Mouse (Mus musculus): ENCODE results near the gene Gpbar1. TPM values are rescaled to one million over a fixed set of nuclear protein-coding genes. Genes with fewer than 3 reads are reported as not detected.
"Not testable (repeated sequence)": the region's sequence is repeated elsewhere in the genome, so short reads cannot be mapped to it uniquely, and the experiment has no call there.

The Gpbar1 gene
- total RNA-seq, 4 experiments from 2014 or later = not detected

DNA sequence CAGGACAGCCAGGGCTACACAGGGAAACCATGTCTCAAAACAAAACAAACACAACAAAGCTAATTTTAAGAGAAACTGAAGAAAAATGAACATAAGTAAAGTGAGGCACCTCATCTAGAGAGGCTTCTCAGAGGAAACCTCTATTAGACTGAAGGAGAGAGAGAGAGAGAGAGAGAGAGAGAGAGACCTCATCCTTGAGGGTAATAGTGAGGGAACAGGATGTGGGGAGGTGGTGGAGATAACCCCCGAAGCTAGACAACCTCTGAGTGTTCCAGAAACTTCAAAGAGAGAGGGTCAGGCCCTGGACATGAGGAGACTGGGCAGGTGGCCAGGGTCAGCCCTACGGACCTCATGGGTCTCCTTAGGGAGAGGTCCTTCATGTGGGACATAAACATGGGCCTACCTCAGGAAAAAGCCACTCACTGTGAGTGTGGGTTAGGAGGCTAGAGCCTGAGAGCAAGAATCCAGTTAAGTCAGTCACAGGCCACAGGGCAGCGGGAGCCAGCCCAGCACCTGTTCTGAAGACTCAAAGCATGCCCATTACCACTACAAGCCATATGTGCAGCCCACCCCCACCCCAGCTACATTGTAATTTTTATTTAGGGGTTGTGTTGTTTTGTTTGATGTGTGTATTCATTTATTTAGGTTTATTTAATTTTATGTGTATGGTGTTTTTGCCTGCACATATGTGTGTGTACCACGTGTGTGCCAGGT is 37.9 kb downstream of the Gpbar1 start:
- no peak for DNase-seq (ENCODE audit: low spot score in 2 of 2)

- DNase-seq (ENCODE audit: low spot score in 2 of 2) = no peak
These were observed 40.4 kb downstream of the Gpbar1 start for GRCm38 (mm10) chr1:74318711-74319110.

DNA sequence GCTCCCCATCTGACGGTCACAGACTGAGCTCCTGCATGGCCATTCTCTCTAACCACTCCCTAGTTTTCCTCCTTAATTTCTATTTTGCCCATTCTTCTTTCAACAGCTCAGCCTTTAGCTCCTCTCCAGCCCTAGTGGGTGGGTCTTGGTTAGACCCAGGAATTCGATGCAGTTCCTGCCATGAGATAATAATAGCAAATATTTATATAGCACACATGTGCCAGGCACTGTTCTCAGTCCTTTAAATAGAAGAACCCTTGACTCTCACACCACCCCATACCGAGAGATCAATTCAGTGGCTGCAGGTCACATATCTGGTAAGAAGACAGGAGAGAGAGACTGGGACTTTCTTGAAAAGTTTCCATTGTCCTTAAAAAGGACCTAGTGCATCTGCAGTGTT is 43.0 kb downstream of the Gpbar1 start:
- no peak for DNase-seq (ENCODE audit: low spot score in 2 of 2)

- DNase-seq (ENCODE audit: low spot score in 2 of 2) = not testable (repeated sequence)
These were observed 48.6 kb downstream of the Gpbar1 start for GRCm38 (mm10) chr1:74326916-74327315.

Other genes with a start within 250 kb of the Gpbar1 start
- 100 to 1,000 TPM; 217 to 331 (median 279) TPM for gene Tns1, start 154.1 kb upstream of the Gpbar1 start, total RNA-seq (2022)
- not detected for gene Rufy4, start 153.0 kb upstream of the Gpbar1 start, total RNA-seq (2022)
- not detected for gene Cxcr2, start 124.6 kb upstream of the Gpbar1 start, total RNA-seq (2022)
- not detected for gene Cxcr1, start 83.9 kb upstream of the Gpbar1 start, total RNA-seq (2022)
- 10 to 100 TPM; 70.0 to 81.5 (median 72.2) TPM for gene Arpc2, start 42.5 kb upstream of the Gpbar1 start, total RNA-seq (2022)
- gene Aamp, start 6.2 kb downstream of the Gpbar1 start, total RNA-seq (2022) = 10 to 100 TPM; 73.2 to 88.7 (median 78.0) TPM
- gene Pnkd, start 6.4 kb downstream of the Gpbar1 start, total RNA-seq (2022) = 10 to 100 TPM; 51.9 to 56.2 (median 53.1) TPM
- 10 to 100 TPM; 31.3 to 38.1 (median 32.9) TPM for gene Tmbim1, start 27.1 kb downstream of the Gpbar1 start, total RNA-seq (2022)
- gene Catip, start 83.6 kb downstream of the Gpbar1 start, total RNA-seq (2022) = under 1 TPM in 3 of 4 experiments, not detected in 1; 0.21 to 0.44 (median 0.36) TPM
- 1 to 10 TPM; 2.1 to 6.5 (median 5.1) TPM for gene Slc11a1, start 96.6 kb downstream of the Gpbar1 start, total RNA-seq (2022)
- gene Ctdsp1, start 113.0 kb downstream of the Gpbar1 start, total RNA-seq (2022) = 100 to 1,000 TPM; 105 to 110 (median 107) TPM
- gene Vil1, start 130.8 kb downstream of the Gpbar1 start, total RNA-seq (2022) = not detected
- gene Cnot9, start 227.5 kb downstream of the Gpbar1 start, total RNA-seq (2022) = 10 to 100 TPM; 10.7 to 15.0 (median 11.6) TPM